Mouse (Mus musculus) activated CD4-positive, CD25-positive, alpha-beta regulatory T cell, adult 4 months (primary cell): Measurements from ENCODE around the gene 4930467E23Rik. TPM values are rescaled to one million over a fixed set of nuclear protein-coding genes. Genes with fewer than 3 reads are reported as not detected.
"Not testable (repeated sequence)": the region's sequence is repeated elsewhere in the genome, so short reads cannot be mapped to it uniquely, and the experiment has no call there.

ENCODE experiments used
- ATAC-seq: one replicate; pipeline ENCODE4 v1.8.0; 2017
- polyA plus RNA-seq, 2 experiments: library from polyadenylated mRNA; unstranded; fragments of 100-300 nt; shearing (Covaris generic); gene quantifications; one replicate each; pipeline ENCODE4 v1.2.1; 2017

Gene 4930467E23Rik
- polyA plus RNA-seq, 2 experiments from 2014 or later: not detected

- ATAC-seq: not testable (repeated sequence)
Measured at GRCm38 (mm10) chr8:19781328-19782114, 52.1 kb downstream of the 4930467E23Rik start.

GRCm38 (mm10) chr8:19782736-19783135 lies 53.4 kb downstream of the 4930467E23Rik start:
- ATAC-seq: not testable (repeated sequence)

DNA sequence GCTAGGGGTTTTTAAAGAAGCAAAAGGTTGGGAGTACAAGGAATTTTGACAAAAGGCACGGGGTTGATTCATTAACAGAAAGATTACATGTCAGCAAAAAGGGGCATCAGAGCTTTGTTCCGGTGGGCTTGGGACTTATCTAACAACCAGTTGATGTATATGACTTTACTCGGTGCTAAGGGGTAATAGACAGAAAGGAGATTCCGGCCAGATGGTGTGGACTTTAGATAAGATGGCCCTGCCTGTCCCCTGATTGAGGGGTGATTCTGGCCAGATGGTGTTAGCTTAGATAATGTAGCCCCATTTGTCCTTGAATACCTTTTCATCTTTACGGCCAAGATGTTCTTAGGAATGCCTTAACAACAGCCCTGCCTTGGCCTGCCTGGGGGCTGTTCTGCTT lies 54.5 kb downstream of the 4930467E23Rik start:
- not testable (repeated sequence) for ATAC-seq

DNA sequence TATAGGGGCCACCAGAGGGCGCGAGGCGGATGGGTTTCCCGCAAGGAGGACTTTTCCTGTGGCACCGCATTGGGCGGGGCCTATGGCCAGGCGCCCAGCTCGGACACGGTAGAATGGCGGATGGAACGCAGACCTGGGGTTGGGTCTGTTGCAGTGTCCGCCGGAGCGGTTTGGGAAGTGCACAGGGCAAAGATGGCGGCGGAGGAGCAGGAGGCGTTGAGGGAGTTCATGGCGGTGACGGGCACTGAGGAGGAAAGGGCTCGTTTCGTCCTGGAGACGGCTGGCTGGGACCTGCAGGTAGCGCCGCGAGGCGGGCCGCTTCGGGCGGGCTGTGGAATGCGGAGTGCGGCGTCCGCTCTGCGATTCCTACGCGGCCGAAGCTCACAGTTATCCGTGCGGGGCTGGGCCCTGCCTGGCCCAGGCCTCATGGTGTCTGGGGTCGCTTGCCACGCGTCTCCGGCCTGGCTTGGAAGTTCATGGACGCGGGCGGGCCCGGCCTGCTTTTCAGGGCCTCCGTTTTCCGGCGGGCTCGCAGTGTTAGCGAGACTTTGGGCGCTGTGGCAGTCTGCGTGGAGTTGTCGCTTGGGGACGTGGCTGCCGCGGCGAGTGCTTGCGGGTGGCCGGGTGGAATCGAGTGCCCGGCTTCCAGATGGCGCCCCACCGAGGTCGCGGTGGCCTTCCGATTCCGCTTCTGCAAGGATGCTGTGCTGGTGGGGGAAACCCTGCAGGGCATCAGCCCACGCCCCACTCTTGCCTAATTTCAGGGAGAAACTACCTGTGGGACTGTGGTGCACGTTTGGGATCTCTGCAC lies 55.4 kb downstream of the 4930467E23Rik start:
- peak; percentile 96 for ATAC-seq

DNA sequence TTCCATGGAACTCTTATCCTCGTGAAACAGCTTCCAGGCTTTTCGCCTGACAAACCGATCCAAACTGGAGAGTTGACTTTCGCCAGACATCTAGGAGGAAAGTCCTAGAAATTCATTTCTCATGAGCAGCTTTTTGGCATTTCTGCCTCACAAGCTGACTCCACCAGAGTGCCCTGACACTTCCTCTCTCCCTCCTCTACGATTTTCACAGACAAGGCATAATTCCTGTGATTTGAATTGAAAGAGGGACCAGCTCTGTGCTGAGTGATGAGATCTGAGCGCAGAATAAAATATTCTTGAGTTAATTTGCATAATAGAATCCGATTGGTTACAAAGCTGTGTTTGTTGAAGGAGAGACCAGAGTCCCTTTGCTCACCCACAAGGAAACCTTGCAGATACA lies 63.3 kb downstream of the 4930467E23Rik start:
- ATAC-seq: not testable (repeated sequence)

Other genes starting within 250 kb of the 4930467E23Rik start
- gene Defb7, start 234.5 kb upstream of the 4930467E23Rik start, polyA plus RNA-seq: not detected
- gene Gm31371, start 173.8 kb downstream of the 4930467E23Rik start, polyA plus RNA-seq: not detected